Mouse (Mus musculus) liver, postnatal 0 days (tissue): ENCODE measurements around the gene Poll.

ENCODE experiments used
- CTCF ChIP-seq: sonication (generic); IDR thresholded peaks from 2 replicates; pipeline ENCODE4 v1.5.1; 2016; ENCODE audit warnings: antibody characterized with exemption, low read depth
- EP300 ChIP-seq: IDR thresholded peaks from 2 replicates; pipeline ENCODE4 v1.6.1; 2016; ENCODE audit warnings: antibody characterized with exemption, low read depth, mild to moderate bottlenecking

DNA sequence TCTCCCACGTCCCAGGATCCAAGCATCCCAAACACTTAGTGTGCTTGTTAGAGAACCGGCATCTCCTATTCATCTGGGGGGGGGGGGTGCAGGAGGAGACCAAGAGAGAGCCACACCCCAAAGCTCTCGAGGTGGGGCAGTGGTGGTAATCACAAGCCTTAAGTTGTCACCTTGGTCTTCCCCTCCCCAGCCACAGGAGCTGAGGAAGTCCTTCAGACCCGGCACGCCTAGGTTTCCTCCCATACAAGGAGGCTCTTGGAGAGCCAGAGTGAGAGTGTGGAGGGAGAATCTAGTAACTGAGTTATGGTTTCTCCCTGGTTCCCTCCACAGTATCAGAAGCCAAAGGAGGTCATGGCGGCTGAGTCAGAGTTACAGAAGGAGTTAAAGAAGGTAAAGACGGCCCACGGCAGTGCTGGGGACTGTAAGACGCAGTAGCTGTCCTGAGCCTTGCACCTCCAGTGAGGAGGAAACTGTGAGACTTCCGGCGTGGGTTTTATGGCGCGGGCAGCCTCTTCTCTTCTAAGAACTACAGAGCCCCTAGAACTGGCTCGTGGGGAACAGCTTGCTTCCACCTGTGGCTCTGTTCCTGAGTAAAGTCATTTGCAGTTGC, 16.9 kb upstream of the Poll start:
- TF ChIP-seq CTCF (no peak), EP300 (no peak)
